Mouse (Mus musculus) small intestine, adult 2 months (tissue): ENCODE results near the gene Rln1. TPM values are rescaled to one million over a fixed set of nuclear protein-coding genes. Genes with fewer than 3 reads are reported as not detected.

ENCODE experiments used
- H3K27ac ChIP-seq: fragments of 200-500 bp; 2 replicates; pipeline ENCODE4 v1.5.1; 2012; ENCODE audit warnings: low read depth, low read length, control low read depth, inconsistent platforms; ENCODE audit not compliant: insufficient read depth
- H3K27me3 ChIP-seq: fragments of 200-500 bp; 2 replicates; pipeline ENCODE4 v1.6.1; 2012; ENCODE audit warnings: mild to moderate bottlenecking, moderate library complexity, low read length, inconsistent platforms; ENCODE audit not compliant: control insufficient read depth, insufficient read depth
- H3K36me3 ChIP-seq: fragments of 200-500 bp; 2 replicates; pipeline ENCODE4 v1.6.1; 2012; ENCODE audit warnings: mild to moderate bottlenecking, low read length, control low read depth, inconsistent platforms; ENCODE audit not compliant: control insufficient read depth, insufficient read depth
- H3K4me1 ChIP-seq: fragments of 200-500 bp; 2 replicates; pipeline ENCODE4 v1.6.1; 2012; ENCODE audit warnings: low read length, inconsistent platforms, mixed read lengths; ENCODE audit not compliant: control insufficient read depth, insufficient read depth, insufficient read length
- H3K4me3 ChIP-seq: fragments of 200-500 bp; 2 replicates; pipeline ENCODE4 v1.5.1; 2012; ENCODE audit warnings: low read depth, mild to moderate bottlenecking, control low read depth, inconsistent platforms, low read length, moderate library complexity
- CTCF ChIP-seq: fragments of 200-500 bp; IDR thresholded peaks from 2 replicates; pipeline ENCODE4 v1.5.1; 2012; ENCODE audit warnings: low read depth, mild to moderate bottlenecking, control low read depth, inconsistent platforms, low read length, moderate library complexity, mixed read lengths; ENCODE audit not compliant: insufficient replicate concordance, insufficient read length; ENCODE audit errors: extremely low read depth
- POLR2A ChIP-seq: fragments of 200-500 bp; IDR thresholded peaks from 2 replicates; pipeline ENCODE4 v1.6.1; 2012; ENCODE audit warnings: low read depth, mild to moderate bottlenecking, control low read depth, inconsistent platforms, low read length, moderate library complexity
- WGBS: fragments of 180-500 bp; shearing (Covaris S2); methylation state at CpG from one replicate; pipeline ENCODE4 v1.1.7; 2018; 5-methylcytosine and 5-hydroxymethylcytosine counted together
- polyA plus RNA-seq: library from polyadenylated mRNA; depleted of rRNA; stranded (reverse); fragments of >200 nt; gene quantifications from 2 replicates; pipeline ENCODE4 v1.2.3, GENCODE M21; 2012; rRNA removed

Rln1 gene
- polyA plus RNA-seq, 1 experiment: not detected

- TF ChIP-seq POLR2A: no peak
- no peak for TF ChIP-seq CTCF
- Histone ChIP-seq H3K27me3 (no peaks in the 10 kb centered on the region), H3K4me1 (no peaks in the 10 kb centered on the region), H3K4me3 (no peak overlapping the region), H3K27ac (no peak overlapping the region), H3K36me3 (peaks cover 66% of the 10 kb centered on the region)
- WGBS: 84% methylated on average over 2 of the region's 2 CpGs
These were observed 39.7 kb downstream of the Rln1 start for GRCm38 (mm10) chr19:29294756-29295155.

- TF ChIP-seq POLR2A (no peak), CTCF (no peak)
- Histone ChIP-seq H3K27ac (no peak overlapping the region), H3K4me3 (no peak overlapping the region), H3K36me3 (peaks cover 61% of the 10 kb centered on the region), H3K4me1 (no peaks in the 10 kb centered on the region), H3K27me3 (no peaks in the 10 kb centered on the region)
- 87% methylated on average over 4 of the region's 4 CpGs for WGBS
These were observed 41.9 kb downstream of the Rln1 start for GRCm38 (mm10) chr19:29292546-29292945.

- no peak overlapping the region for H3K4me3 ChIP-seq
- no peak for TF ChIP-seq CTCF
- TF ChIP-seq POLR2A: no peak
These were observed 42.9 kb downstream of the Rln1 start for GRCm38 (mm10) chr19:29291532-29291931.

GRCm38 (mm10) chr19:29287863-29288262 lies 46.6 kb downstream of the Rln1 start:
- H3K36me3 ChIP-seq: peaks cover 61% of the 10 kb centered on the region
- WGBS: 89% methylated on average over 8 of the region's 8 CpGs
- H3K27ac ChIP-seq: no peak overlapping the region
- no peak overlapping the region for H3K4me3 ChIP-seq
- H3K4me1 ChIP-seq: no peaks in the 10 kb centered on the region
- no peaks in the 10 kb centered on the region for H3K27me3 ChIP-seq
- TF ChIP-seq CTCF: no peak
- TF ChIP-seq POLR2A: no peak

More at GRCm38 (mm10) chr19:29291532-29291931, 42.9 kb downstream of the Rln1 start:
- Histone ChIP-seq H3K27me3 (no peaks in the 10 kb centered on the region), H3K4me1 (no peaks in the 10 kb centered on the region), H3K27ac (no peak overlapping the region), H3K36me3 (peaks cover 62% of the 10 kb centered on the region)
- WGBS: 51% methylated on average over 14 of the region's 14 CpGs

GRCm38 (mm10) chr19:29285451-29285869 lies 49.0 kb downstream of the Rln1 start:
- H3K27ac ChIP-seq: no peak overlapping the region
- H3K4me3 ChIP-seq: no peak overlapping the region
- no peaks in the 10 kb centered on the region for H3K27me3 ChIP-seq
- TF ChIP-seq CTCF (no peak), POLR2A (no peak)
- H3K4me1 ChIP-seq: no peaks in the 10 kb centered on the region
- 61% methylated on average over 7 of the region's 7 CpGs for WGBS
- H3K36me3 ChIP-seq: peaks cover 48% of the 10 kb centered on the region

Other genes with a start within 250 kb of the Rln1 start
- gene Rcl1, start 233.3 kb downstream of the Rln1 start, polyA plus RNA-seq: 5.5 and 9.9 TPM in 2 replicates
- 4.0 and 14.5 TPM in 2 replicates for gene Jak2, start 82.8 kb downstream of the Rln1 start, polyA plus RNA-seq
- 6.8 and 7.1 TPM in 2 replicates for gene Insl6, start 9.3 kb downstream of the Rln1 start, polyA plus RNA-seq
- gene Plgrkt, start 32.7 kb upstream of the Rln1 start, polyA plus RNA-seq: 12.1 and 25.6 TPM in 2 replicates
- gene Cd274, start 32.8 kb upstream of the Rln1 start, polyA plus RNA-seq: 0.86 and 3.7 TPM in 2 replicates
- 0.33 and 0.47 TPM in 2 replicates for gene Pdcd1lg2, start 76.2 kb upstream of the Rln1 start, polyA plus RNA-seq
- 4.1 and 6.7 TPM in 2 replicates for gene Ric1, start 187.6 kb upstream of the Rln1 start, polyA plus RNA-seq